32 mouse cellular contexts compared by ENCODE assay signal in the genomic region with DNA sequence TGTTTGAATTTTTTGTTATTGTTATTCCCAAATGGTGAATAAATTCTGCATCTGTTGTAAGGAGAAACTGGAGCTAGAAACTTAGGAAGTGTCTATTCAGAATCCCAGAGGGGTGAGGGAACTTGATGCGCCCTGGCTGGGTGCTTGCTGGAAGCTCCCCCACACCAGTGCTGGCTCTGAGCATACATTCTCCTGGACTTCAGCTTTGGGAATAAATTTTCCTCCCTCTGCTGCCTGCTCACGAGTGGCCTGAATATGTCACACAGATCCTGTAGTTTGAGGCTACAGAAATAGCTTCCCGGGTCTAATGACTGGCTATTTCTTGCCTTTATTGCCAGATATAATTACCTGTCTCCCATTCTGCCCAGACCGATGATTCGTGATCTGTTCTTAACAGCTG. TPM values are rescaled to one million over a fixed set of nuclear protein-coding genes. Genes with fewer than 3 reads are reported as not detected.
DNase-seq lines count a peak whose midpoint lies in the region; TF ChIP-seq lines count a peak whose summit lies in the region.
"Had no signal": no experiment of that assay in that cellular context is flagged by ENCODE, and none has a peak within 500 bp of the region (broad histone marks: within the 10 kb centered on the region; RNA-seq: fewer than 3 reads in every experiment).

No protein-coding gene starts in this region.

- no peak for TF ChIP-seq CTCF in gastrocnemius, adult 2 months (IDR thresholded peaks at IDR 0.05)
- no peak for TF ChIP-seq CTCF in left cerebral cortex, adult 2 months (IDR thresholded peaks at IDR 0.05)
- no peak for TF ChIP-seq CTCF in cortical plate, adult 2 months (IDR thresholded peaks at IDR 0.05; ENCODE audit: extremely low read depth, insufficient read depth, low read length)

- intact Hi-C loops in gastrocnemius, adult 2 months (cut with DNase I), result no loop called here
- intact Hi-C loops in gastrocnemius, postnatal 36 days (cut with DNase I), result no loop called here
- intact Hi-C loops in left cerebral cortex, adult 2 months (cut with DNase I), result no loop called here
- intact Hi-C loops in left cerebral cortex, postnatal 10 days (cut with DNase I), result no loop called here

- peaks cover 8% of the 10 kb centered on the region for H3K4me1 ChIP-seq in cortical plate, adult 2 months (ENCODE audit: control insufficient read depth, insufficient read depth, low read length)

- DNase-seq in gastrocnemius, adult 2 months, result peak; percentile 77
- DNase-seq in gastrocnemius, postnatal 36 days, result no peak
- DNase-seq in left cerebral cortex, adult 2 months (ENCODE audit: extremely low spot score in 1 of 2, low spot score in 2 of 2), result no peak
- no peak for DNase-seq in left cerebral cortex, postnatal 10 days (ENCODE audit: extremely low spot score in 1 of 2, low spot score in 2 of 2)
- peak; percentile 53 for DNase-seq in skeletal muscle tissue, adult 2 months (ENCODE audit: low read depth, low spot score)
- no peak for DNase-seq in heart, adult 8-10 months (ENCODE audit: low spot score)
- DNase-seq: adrenal gland, postnatal 14 days; cerebellum, adult 18-20 months; cerebellum, postnatal 10 days; forebrain, postnatal 0 days; heart, adult 2 months; heart, postnatal 10 days; kidney, adult 11 months; lung, adult 2 months; lung, postnatal 10 days; right cerebral cortex, postnatal 4 days; thymus, adult 2 months; thymus, postnatal 36 days had no signal

- peak overlapping the region; percentile 86 for H3K27ac ChIP-seq in gastrocnemius, adult 2 months
- H3K27ac ChIP-seq in left cerebral cortex, adult 2 months, result peak overlapping the region; percentile 73
- H3K27ac ChIP-seq in cortical plate, adult 2 months (ENCODE audit: insufficient read depth, low read length), result 0 out of 2 replicates have a peak overlapping the region, but pooled peaks have one; percentile 28
- H3K27ac ChIP-seq: heart, adult 2 months; heart, embryonic 13.5 days; hindbrain, embryonic 15.5 days; limb, embryonic 10.5 days; limb, embryonic 15.5 days; macrophage; midbrain, embryonic 13.5 days; neural tube, embryonic 13.5 days had no signal

- TF ChIP-seq POLR2A in cortical plate, adult 2 months (IDR thresholded peaks at IDR 0.05; ENCODE audit: extremely low read depth, insufficient read depth, low read length), result no peak

- H3K4me3 ChIP-seq in gastrocnemius, adult 2 months, result no peak overlapping the region
- no peak overlapping the region for H3K4me3 ChIP-seq in left cerebral cortex, adult 2 months
- H3K4me3 ChIP-seq in cortical plate, adult 2 months (ENCODE audit: insufficient read depth, low read length), result no peak overlapping the region
- H3K4me3 ChIP-seq: erythroblast, embryonic 14.5 days; heart, adult 2 months; heart, embryonic 13.5 days; hindbrain, embryonic 15.5 days; limb, embryonic 10.5 days; limb, embryonic 15.5 days; midbrain, embryonic 13.5 days; neural tube, embryonic 13.5 days had no signal

RNA-seq across cellular contexts. Expression of a gene that starts 22.0 kb away (rescaled TPM):
- total RNA-seq in gastrocnemius, adult 2 months (2021), result 10 to 100 TPM; 36.9 to 56.5 TPM
- total RNA-seq in gastrocnemius, postnatal 36 days (2021), result 10 to 100 TPM; 48.8 to 50.9 TPM
- 100 to 1,000 TPM; 114 to 137 TPM for total RNA-seq in left cerebral cortex, adult 2 months (2021)
- 10 to 100 TPM; 48.6 to 55.2 TPM for total RNA-seq in left cerebral cortex, postnatal 10 days (2021)
- 53.7 and 60.5 TPM in 2 replicates for polyA plus RNA-seq in cortical plate, adult 2 months (2012; rRNA removed)
- 10 to 100 TPM; 10.4 to 20.9 (median 15.1) TPM for total RNA-seq in heart, adult 8-10 months (2022)
- polyA plus RNA-seq: erythroblast, embryonic 14.5 days had no signal

RNA-seq across cellular contexts. Expression of a gene that starts 43.1 kb away (rescaled TPM):
- not detected for total RNA-seq in gastrocnemius, adult 2 months (2021)
- total RNA-seq in gastrocnemius, postnatal 36 days (2021), result not detected
- total RNA-seq in left cerebral cortex, adult 2 months (2021), result 1 to 10 TPM; 1.6 to 1.9 TPM
- 1 to 10 TPM; 6.7 to 8.2 TPM for total RNA-seq in left cerebral cortex, postnatal 10 days (2021)
- 2.8 and 3.6 TPM in 2 replicates for polyA plus RNA-seq in cortical plate, adult 2 months (2012; rRNA removed)
- not detected for total RNA-seq in heart, adult 8-10 months (2022)
- total RNA-seq: adrenal gland, postnatal 14 days; common myeloid progenitor, adult 5-6 weeks; heart, adult 2 months; heart, postnatal 10 days; hematopoietic stem cell, adult 5-6 weeks; megakaryocyte-erythroid progenitor cell, adult 5-6 weeks had no signal
- polyA plus RNA-seq: erythroblast, embryonic 14.5 days; forebrain, embryonic 11.5 days; heart, adult 2 months; heart, embryonic 13.5 days; inflammation-experienced regulatory T-cells, adult 6 months; limb, embryonic 10.5 days; macrophage; midbrain, embryonic 13.5 days had no signal

Comparison
In these comparisons a context has a peak if more than half of its experiments do, and no peak if none do; other contexts are left out.
1. DNase-seq: peak in gastrocnemius, adult 2 months (single experiment) and skeletal muscle tissue, adult 2 months (single experiment); none in gastrocnemius, postnatal 36 days (0 of 2), left cerebral cortex, adult 2 months (0 of 2), left cerebral cortex, postnatal 10 days (0 of 2) and heart, adult 8-10 months (single experiment).
2. H3K27ac ChIP-seq: peak in every context shown above with its lines; median percentile 86 in gastrocnemius, adult 2 months; 73 in left cerebral cortex, adult 2 months; 28 in cortical plate, adult 2 months.